Mouse (Mus musculus) brain, embryonic 14.5 days (tissue): ENCODE data around the gene Rpl15. TPM values are rescaled to one million over a fixed set of nuclear protein-coding genes. Genes with fewer than 3 reads are reported as not detected.

Source experiments
- DNase-seq: peaks from one replicate; pipeline ENCODE4 v3.0.0-alpha.2; 2011; ENCODE audit warnings: low read depth
- CTCF ChIP-seq: fragments of 200-500 bp; IDR thresholded peaks from 2 replicates; pipeline ENCODE4 v1.5.1; 2012; ENCODE audit warnings: inconsistent platforms, mild to moderate bottlenecking, moderate library complexity, borderline replicate concordance; ENCODE audit not compliant: insufficient read depth, insufficient read length; ENCODE audit errors: extremely low read depth
- POLR2A ChIP-seq: fragments of 200-500 bp; IDR thresholded peaks from 2 replicates; pipeline ENCODE4 v1.6.1; 2012; ENCODE audit warnings: mild to moderate bottlenecking, inconsistent platforms, borderline replicate concordance; ENCODE audit not compliant: poor library complexity, insufficient read depth, insufficient read length, severe bottlenecking; ENCODE audit errors: extremely low read depth
- polyA plus RNA-seq: library from polyadenylated mRNA; depleted of rRNA; stranded (reverse); fragments of >200 nt; gene quantifications from 2 replicates; pipeline ENCODE4 v1.2.3, GENCODE M21; 2012

Rpl15 gene
- polyA plus RNA-seq, 1 experiment: 787 TPM

DNA sequence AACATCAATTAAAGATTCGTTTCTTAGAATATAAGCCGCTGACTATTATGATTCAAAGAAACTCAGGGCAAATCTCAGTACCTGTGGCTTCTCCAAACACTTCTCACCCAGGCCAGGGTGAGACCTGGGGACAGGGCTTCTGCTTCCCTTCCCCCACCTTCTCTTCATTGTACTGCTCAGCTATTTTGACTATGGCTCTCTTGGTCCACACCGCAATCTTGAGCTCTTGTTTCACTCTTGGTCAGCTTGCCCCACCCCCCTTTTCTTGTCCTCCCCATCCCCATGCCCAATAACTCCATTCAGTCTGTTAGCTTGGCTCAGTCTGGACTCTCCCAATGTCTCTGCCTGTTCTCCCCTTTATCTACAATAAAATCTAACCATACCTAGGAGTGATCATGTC, 14.3 kb upstream of the Rpl15 start:
- TF ChIP-seq CTCF (no peak), POLR2A (no peak)
- no peak for DNase-seq

GRCm38 (mm10) chr14:18284581-18284980, 13.4 kb upstream of the Rpl15 start:
- TF ChIP-seq POLR2A (no peak), CTCF (no peak)
- DNase-seq: peak; percentile 44

- no peak for TF ChIP-seq POLR2A
Measured at GRCm38 (mm10) chr14:18280375-18280774, 9.2 kb upstream of the Rpl15 start.

GRCm38 (mm10) chr14:18274526-18274925, 3.3 kb upstream of the Rpl15 start:
- no peak for TF ChIP-seq POLR2A
- TF ChIP-seq CTCF: no peak
- DNase-seq: no peak

More at GRCm38 (mm10) chr14:18280375-18280774, 9.2 kb upstream of the Rpl15 start:
- no peak for DNase-seq

GRCm38 (mm10) chr14:18271666-18272065, 475 bp upstream of the Rpl15 start:
- no peak for TF ChIP-seq CTCF
- no peak for TF ChIP-seq POLR2A
- peak; percentile 25 for DNase-seq

GRCm38 (mm10) chr14:18269947-18270528, 1.2 kb downstream of the Rpl15 start:
- DNase-seq: peak; percentile 25

DNA sequence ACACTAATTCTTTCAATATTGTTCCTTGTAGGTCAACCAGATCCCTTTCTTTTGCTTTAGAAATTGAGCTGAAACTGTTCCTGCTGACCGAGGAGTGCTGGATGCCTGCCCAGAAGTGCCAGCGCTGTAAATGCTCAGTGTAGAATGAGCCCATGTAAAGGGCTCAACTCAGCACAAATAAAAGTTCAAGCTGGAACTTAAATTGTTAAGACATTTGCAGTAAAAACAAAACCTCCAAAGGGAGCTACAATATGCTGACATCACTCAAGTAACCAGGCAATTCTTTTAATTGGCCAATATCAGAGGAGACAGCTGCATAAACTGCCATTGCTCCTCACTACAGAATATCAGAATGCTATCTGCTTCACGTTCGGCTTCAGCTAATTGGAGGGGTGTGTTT, 7.8 kb downstream of the Rpl15 start:
- DNase-seq: peak; percentile 94

DNA sequence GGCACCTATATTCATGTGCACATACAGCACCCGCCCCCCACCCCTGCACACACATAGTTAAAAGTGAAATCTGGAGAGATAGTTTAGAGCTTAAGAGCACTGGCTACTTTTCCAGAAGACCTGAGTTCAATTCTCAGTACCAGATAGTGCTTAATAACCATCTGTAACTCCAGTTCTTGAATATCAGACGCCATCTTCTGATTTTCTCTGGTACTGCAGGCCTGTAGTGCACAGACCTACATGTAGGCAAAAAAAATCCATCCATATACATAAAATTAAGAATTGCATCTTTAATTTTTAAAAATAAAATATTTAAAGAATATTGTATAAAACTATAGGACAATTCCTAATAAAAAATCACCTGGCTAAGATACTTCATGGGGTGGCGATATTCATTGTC, 10.0 kb downstream of the Rpl15 start:
- DNase-seq: no peak
- TF ChIP-seq POLR2A (no peak), CTCF (no peak)

More for the DNA sequence above, 7.8 kb downstream of the Rpl15 start:
- TF ChIP-seq CTCF: no peak
- TF ChIP-seq POLR2A: no peak

- TF ChIP-seq CTCF: no peak
- TF ChIP-seq POLR2A: no peak
- DNase-seq: no peak
Measured at GRCm38 (mm10) chr14:18242638-18243130, 28.5 kb downstream of the Rpl15 start.

GRCm38 (mm10) chr14:18241786-18242185, 29.4 kb downstream of the Rpl15 start:
- no peak for DNase-seq
- TF ChIP-seq CTCF (no peak), POLR2A (no peak)

DNA sequence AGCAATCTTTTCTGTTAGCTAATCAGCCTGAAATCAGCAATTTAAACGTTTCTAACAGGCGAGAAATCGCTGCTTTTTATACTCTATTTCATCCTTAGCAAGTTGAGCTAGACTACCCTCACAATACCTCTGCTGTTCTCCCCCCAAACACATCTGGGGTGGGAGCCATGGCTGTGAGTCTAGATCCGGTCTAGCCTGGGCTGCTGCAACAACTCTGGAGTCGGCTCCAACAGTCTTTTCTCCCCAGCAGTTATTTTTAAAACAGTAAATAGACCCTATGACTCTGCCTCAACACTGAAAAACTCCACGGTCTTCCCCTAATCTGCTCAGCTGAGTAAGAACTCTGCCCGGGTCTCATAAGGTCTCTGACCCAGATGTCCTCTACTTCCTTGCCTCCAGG, 31.1 kb downstream of the Rpl15 start:
- TF ChIP-seq CTCF: no peak
- TF ChIP-seq POLR2A: no peak
- DNase-seq: no peak

GRCm38 (mm10) chr14:18238750-18239731, 32.1 kb downstream of the Rpl15 start, which contains the start of gene Nr1d2:
Nr1d2 (minus strand) TSS chr14:18239127.
- DNase-seq: peak; percentile 98
- no peak for TF ChIP-seq POLR2A
- TF ChIP-seq CTCF: no peak
